Mouse (Mus musculus) liver, adult 2 months (tissue): ENCODE results near the gene Lrsam1.

Experiments used
- CTCF ChIP-seq: fragments of 200-500 bp; IDR thresholded peaks from 2 replicates; pipeline ENCODE4 v1.5.1; 2011; ENCODE audit warnings: low read depth, low read length, control low read depth
- POLR2A ChIP-seq: fragments of 200-500 bp; IDR thresholded peaks from 2 replicates; pipeline ENCODE4 v1.6.1; 2011; ENCODE audit warnings: low read length, control low read depth; ENCODE audit not compliant: insufficient read depth; ENCODE audit errors: extremely low read depth

GRCm38 (mm10) chr2:32985844-32986243 is 24.4 kb upstream of the Lrsam1 start:
- TF ChIP-seq POLR2A (no peak), CTCF (no peak)
